Comparison of ENCODE assay signal across 20 mouse cellular contexts in genomic region chr7:116186156-116186555, GRCm38 (mm10).
DNase-seq lines count a peak whose midpoint lies in the region; ATAC-seq and TF ChIP-seq lines count a peak whose summit lies in the region.
"Had no signal": no experiment of that assay in that cellular context is flagged by ENCODE, and none has a peak within 500 bp of the region (broad histone marks: within the 10 kb centered on the region; RNA-seq: fewer than 3 reads in every experiment).

No protein-coding gene starts in this region.

- H3K27ac ChIP-seq in heart, embryonic 11.5 days (ENCODE audit: low read depth, low read length), result peak overlapping the region; percentile 52
- H3K27ac ChIP-seq in layer of hippocampus, adult 2 months, result peak overlapping the region; percentile 14; the same call in 1 of the 2 replicates
- H3K27ac ChIP-seq in limb, embryonic 15.5 days, result peak overlapping the region; percentile 8; the same call in 1 of the 2 replicates
- H3K27ac ChIP-seq: embryonic facial prominence, embryonic 12.5 days; hindbrain, embryonic 13.5 days; intestine, embryonic 15.5 days; midbrain, embryonic 12.5 days had no signal

- no peak for DNase-seq in heart, postnatal 10 days
- DNase-seq in layer of hippocampus, adult 2 months (ENCODE audit: low spot score in 2 of 2), result no peak
- DNase-seq in layer of hippocampus, adult 11-12 months (ENCODE audit: low spot score), result no peak
- DNase-seq in right cerebral cortex, adult 2 months (ENCODE audit: low spot score in 2 of 2), result peak; percentile 60 to 63
- DNase-seq in right cerebral cortex, postnatal 25 days, result no peak
- DNase-seq: adrenal gland, postnatal 10 days; cerebellum, adult 2 months; kidney, postnatal 4 days; layer of hippocampus, postnatal 36 days; lung, adult 18-20 months; lung, postnatal 36 days; thymus, postnatal 25 days had no signal

- intact Hi-C loops in heart, postnatal 10 days (cut with DNase I), result no loop called here

- no peaks in the 10 kb centered on the region for H3K9me3 ChIP-seq in heart, embryonic 11.5 days (replicated peaks; ENCODE audit: control insufficient read depth, low read length)
- no peaks in the 10 kb centered on the region for H3K9me3 ChIP-seq in limb, embryonic 15.5 days
- H3K9me3 ChIP-seq: embryonic facial prominence, embryonic 12.5 days; hindbrain, embryonic 13.5 days; intestine, embryonic 15.5 days; midbrain, embryonic 12.5 days had no signal

- H3K4me3 ChIP-seq in heart, embryonic 11.5 days (ENCODE audit: low read depth, low read length), result no peak overlapping the region
- no peak overlapping the region for H3K4me3 ChIP-seq in layer of hippocampus, adult 2 months
- H3K4me3 ChIP-seq in limb, embryonic 15.5 days, result no peak overlapping the region
- H3K4me3 ChIP-seq: embryonic facial prominence, embryonic 12.5 days; hindbrain, embryonic 13.5 days; intestine, embryonic 15.5 days; midbrain, embryonic 12.5 days had no signal

- H3K9ac ChIP-seq in heart, embryonic 11.5 days (ENCODE audit: low read depth, low read length), result no peak overlapping the region
- H3K9ac ChIP-seq in limb, embryonic 15.5 days, result no peak overlapping the region
- H3K9ac ChIP-seq: embryonic facial prominence, embryonic 12.5 days; hindbrain, embryonic 13.5 days; intestine, embryonic 15.5 days; midbrain, embryonic 12.5 days had no signal

- 34% methylated on average over 5 of the region's 5 CpGs for WGBS in heart, embryonic 11.5 days (ENCODE audit: insufficient replicate concordance)
- 62% methylated on average over 5 of the region's 5 CpGs for WGBS in limb, embryonic 15.5 days

- peaks cover 85% of the 10 kb centered on the region for H3K4me1 ChIP-seq in heart, embryonic 11.5 days (ENCODE audit: control insufficient read depth, insufficient read depth, low read length)
- H3K4me1 ChIP-seq in limb, embryonic 15.5 days, result peaks cover 38% of the 10 kb centered on the region

- TF ChIP-seq CTCF in layer of hippocampus, adult 2 months (conservative IDR thresholded peaks at IDR 0.05), result no peak

- 0 out of 2 replicates have a peak overlapping the region, but pooled peaks have one; percentile 11 for H3K4me2 ChIP-seq in heart, embryonic 11.5 days
- 0 out of 2 replicates have a peak overlapping the region, but pooled peaks have one; percentile 10 for H3K4me2 ChIP-seq in limb, embryonic 15.5 days
- H3K4me2 ChIP-seq: embryonic facial prominence, embryonic 12.5 days; hindbrain, embryonic 13.5 days; intestine, embryonic 15.5 days; midbrain, embryonic 12.5 days had no signal

- H3K27me3 ChIP-seq in heart, embryonic 11.5 days (ENCODE audit: control insufficient read depth, insufficient read depth, low read length), result no peaks in the 10 kb centered on the region
- H3K27me3 ChIP-seq in limb, embryonic 15.5 days, result no peaks in the 10 kb centered on the region
- H3K27me3 ChIP-seq: embryonic facial prominence, embryonic 12.5 days; hindbrain, embryonic 13.5 days; intestine, embryonic 15.5 days; midbrain, embryonic 12.5 days had no signal

- peaks cover 6% of the 10 kb centered on the region; the same call in 1 of the 2 replicates for H3K36me3 ChIP-seq in heart, embryonic 11.5 days (ENCODE audit: control insufficient read depth, insufficient read depth, low read length)
- no peaks in the 10 kb centered on the region for H3K36me3 ChIP-seq in limb, embryonic 15.5 days
- H3K36me3 ChIP-seq: embryonic facial prominence, embryonic 12.5 days; hindbrain, embryonic 13.5 days; midbrain, embryonic 12.5 days had no signal

- no peak for ATAC-seq in heart, embryonic 11.5 days (replicated peaks; ENCODE audit: insufficient number of reproducible peaks, low FRiP score, low TSS enrichment)
- ATAC-seq in limb, embryonic 15.5 days (ENCODE audit: insufficient number of reproducible peaks, low FRiP score, low TSS enrichment, low read depth), result no peak
- no peak for ATAC-seq in erythroblast, adult 5-6 weeks (replicated peaks; ENCODE audit: low FRiP score, poor library complexity, severe bottlenecking)
- ATAC-seq: forebrain, embryonic 14.5 days; intestine, embryonic 15.5 days had no signal

Comparison
In these comparisons a context has a peak if more than half of its experiments do, and no peak if none do; other contexts are left out.
1. DNase-seq: peak in right cerebral cortex, adult 2 months (2 of 2); none in heart, postnatal 10 days (0 of 2), layer of hippocampus, adult 2 months (0 of 2), layer of hippocampus, adult 11-12 months (single experiment) and right cerebral cortex, postnatal 25 days (single experiment).
2. Peak in every context shown above with its lines, with median percentiles within 50 percentile points of each other: H3K27ac ChIP-seq.